Mouse (Mus musculus): ENCODE results near the gene Olfr1105.

The Olfr1105 gene

GRCm38 (mm10) chr2:87036431-87036830 is at the start of gene Olfr1105:
Gene Olfr1105 (minus strand): TSS chr2:87036531.
- no peak for DNase-seq

GRCm38 (mm10) chr2:87075717-87076116 is 39.4 kb upstream of the Olfr1105 start, which contains the start of gene Olfr1107:
Gene Olfr1107 (minus strand): TSS chr2:87075817.
- no peak for DNase-seq

- no peak for DNase-seq
Observed at GRCm38 (mm10) chr2:87052173-87052572, 15.8 kb upstream of the Olfr1105 start, which contains the start of gene Olfr1106. Gene Olfr1106 (minus strand): TSS chr2:87052273.

- no peak for DNase-seq
Observed at GRCm38 (mm10) chr2:87026980-87027379, 9.4 kb downstream of the Olfr1105 start, which contains the start of gene Olfr1104. Gene Olfr1104 (minus strand): TSS chr2:87027080.

GRCm38 (mm10) chr2:86998098-86998497 is 38.2 kb downstream of the Olfr1105 start, which contains the start of gene Olfr1102:
Gene Olfr1102 (plus strand): TSS chr2:86998398.
- no peak for DNase-seq

GRCm38 (mm10) chr2:86991121-86991520 is 45.2 kb downstream of the Olfr1105 start, which contains the start of gene Olfr1101:
Gene Olfr1101 (minus strand): TSS chr2:86991221.
- no peak for DNase-seq
